Mouse (Mus musculus): ENCODE results near the gene Hoxb3. TPM values are rescaled to one million over a fixed set of nuclear protein-coding genes. Genes with fewer than 3 reads are reported as not detected.
A peak's percentile ranks its signal among the peaks of the same experiment; 100 is the strongest.

Gene Hoxb3
- total and polyA plus RNA-seq, 2 experiments from 2014 or later, result 0.08 to 0.15 TPM

DNA sequence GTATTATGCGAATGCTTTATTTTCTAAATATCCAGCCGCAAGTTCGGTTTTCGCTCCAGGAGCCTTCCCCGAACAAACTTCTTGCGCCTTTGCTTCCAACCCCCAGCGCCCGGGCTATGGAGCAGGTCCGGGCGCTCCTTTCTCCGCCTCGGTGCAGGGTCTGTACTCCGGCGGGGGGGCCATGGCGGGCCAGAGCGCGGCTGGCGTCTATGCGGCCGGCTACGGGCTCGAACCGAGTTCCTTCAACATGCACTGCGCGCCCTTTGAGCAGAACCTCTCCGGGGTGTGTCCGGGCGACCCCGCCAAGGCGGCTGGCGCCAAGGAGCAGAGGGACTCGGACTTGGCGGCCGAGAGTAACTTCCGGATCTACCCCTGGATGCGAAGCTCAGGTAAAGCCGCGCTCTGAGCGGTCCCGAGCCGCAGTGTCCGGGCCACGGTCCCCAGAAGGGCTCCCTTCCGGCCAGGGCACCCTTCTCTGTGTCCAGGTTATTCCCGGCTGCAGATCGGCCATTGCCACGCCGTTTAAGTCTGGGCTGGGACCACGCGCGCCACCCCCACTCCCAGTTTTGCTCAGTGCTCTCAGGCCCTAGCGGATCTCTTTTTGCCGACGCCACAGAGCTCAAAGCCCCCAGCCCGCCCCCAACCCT is 36.3 kb upstream of the Hoxb3 start:
- Histone ChIP-seq H3K4me2 (ENCODE audit: low read depth, low read length) (peak overlapping the region; percentile 44), H3K4me1 (ENCODE audit: control insufficient read depth, insufficient read depth) (no peaks in the 10 kb centered on the region), H3K27ac (ENCODE audit: low read depth) (no peak overlapping the region), H3K27me3 (ENCODE audit: control insufficient read depth, insufficient read depth, low read length) (peaks cover 100% of the 10 kb centered on the region), H3K36me3 (replicated peaks; ENCODE audit: control insufficient read depth, insufficient read depth, low read length) (no peaks in the 10 kb centered on the region), H3K4me3 (ENCODE audit: low read depth, low read length) (peak overlapping the region; percentile 35), H3K9me3 (replicated peaks; ENCODE audit: control insufficient read depth, low read length) (no peaks in the 10 kb centered on the region), H3K9ac (replicated peaks; ENCODE audit: low read depth, low read length) (no peak overlapping the region)
- no peak for DNase-seq (ENCODE audit: low spot score)
- TF ChIP-seq CTCF (IDR thresholded peaks at IDR 0.05; ENCODE audit: low read depth), result no peak
- no peak for TF ChIP-seq EP300 (IDR thresholded peaks at IDR 0.05; ENCODE audit: low read depth)
- no peak for ATAC-seq (ENCODE audit: insufficient read depth, low read depth)
- under 1% methylated on average over 53 of the region's 55 CpGs for WGBS

DNA sequence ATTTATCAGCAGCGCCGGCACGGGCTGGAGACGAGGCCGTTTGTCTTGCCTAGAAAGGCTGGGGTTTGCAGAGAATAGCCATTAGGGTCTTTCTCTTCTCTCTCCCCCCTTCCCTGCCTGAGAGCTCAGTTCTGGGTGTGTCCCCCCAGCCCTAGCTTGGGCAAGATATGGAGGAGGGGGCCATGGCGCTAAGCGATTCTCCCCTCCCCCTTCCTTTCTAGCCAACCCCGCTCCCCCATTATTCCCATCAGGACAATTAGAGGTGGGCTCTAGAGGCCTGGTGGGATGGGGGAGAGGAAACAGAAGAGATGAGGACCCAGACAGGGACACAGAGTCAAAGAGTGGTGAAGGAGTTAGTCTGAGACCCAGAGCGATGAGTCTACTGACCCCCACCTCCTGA is 35.7 kb upstream of the Hoxb3 start:
- Histone ChIP-seq H3K36me3 (replicated peaks; ENCODE audit: control insufficient read depth, insufficient read depth, low read length) (no peaks in the 10 kb centered on the region), H3K27me3 (ENCODE audit: control insufficient read depth, insufficient read depth, low read length) (peaks cover 100% of the 10 kb centered on the region), H3K9me3 (replicated peaks; ENCODE audit: control insufficient read depth, low read length) (no peaks in the 10 kb centered on the region), H3K4me1 (ENCODE audit: control insufficient read depth, insufficient read depth) (no peaks in the 10 kb centered on the region), H3K4me3 (ENCODE audit: low read depth, low read length) (peak overlapping the region; percentile 35), H3K27ac (ENCODE audit: low read depth) (no peak overlapping the region), H3K4me2 (ENCODE audit: low read depth, low read length) (peak overlapping the region; percentile 44; the same call in 1 of the 2 replicates), H3K9ac (replicated peaks; ENCODE audit: low read depth, low read length) (no peak overlapping the region)
- ATAC-seq (ENCODE audit: insufficient read depth, low read depth), result no peak
- 1% methylated on average over 9 of the region's 9 CpGs for WGBS
- TF ChIP-seq EP300 (IDR thresholded peaks at IDR 0.05; ENCODE audit: low read depth), result no peak
- TF ChIP-seq CTCF (IDR thresholded peaks at IDR 0.05; ENCODE audit: low read depth), result no peak
- DNase-seq (ENCODE audit: low spot score), result no peak

DNA sequence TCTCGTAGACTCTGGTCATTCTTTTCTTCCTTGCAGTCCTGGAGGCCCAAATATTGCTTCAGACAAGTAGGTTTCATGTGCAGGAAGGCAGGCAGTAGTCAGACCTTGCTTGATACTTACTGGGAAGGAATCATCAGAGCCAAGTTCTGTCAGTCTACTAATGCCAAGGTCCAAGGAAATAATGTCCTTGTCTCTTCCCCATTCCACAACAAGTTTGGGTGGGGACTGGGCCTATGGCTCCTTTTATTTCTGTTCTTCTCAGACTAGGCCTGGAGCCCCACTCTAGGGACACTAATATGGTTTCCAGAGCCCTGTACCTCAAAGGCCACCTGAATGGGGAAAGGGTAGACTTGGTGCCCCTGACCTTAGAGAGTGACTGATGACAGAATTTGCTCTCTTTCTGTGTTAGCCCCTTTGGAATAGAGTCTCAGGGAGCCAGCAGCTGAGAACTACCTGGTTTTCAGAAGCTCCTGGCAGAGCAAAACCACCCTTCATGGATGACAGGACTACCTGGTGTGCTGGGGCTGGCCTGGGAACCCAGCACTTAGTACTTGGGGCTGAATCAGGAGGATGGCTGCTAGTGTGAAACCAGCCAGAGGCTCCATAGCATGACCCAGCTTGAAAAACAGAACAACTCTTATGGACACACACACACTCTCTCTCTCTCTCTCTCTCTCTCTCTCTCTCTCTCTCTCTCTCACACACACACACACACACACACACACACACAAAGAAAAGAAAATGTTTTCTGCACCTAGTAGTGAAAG is 34.5 kb upstream of the Hoxb3 start:
- TF ChIP-seq CTCF (IDR thresholded peaks at IDR 0.05; ENCODE audit: low read depth), result no peak
- no peak for TF ChIP-seq EP300 (IDR thresholded peaks at IDR 0.05; ENCODE audit: low read depth)
- no peak overlapping the region for H3K4me3 ChIP-seq (ENCODE audit: low read depth, low read length)
- H3K36me3 ChIP-seq (replicated peaks; ENCODE audit: control insufficient read depth, insufficient read depth, low read length), result no peaks in the 10 kb centered on the region
- 17% methylated on average over 1 of the region's 1 CpGs for WGBS
- H3K4me2 ChIP-seq (ENCODE audit: low read depth, low read length), result no peak overlapping the region
- no peak overlapping the region for H3K27ac ChIP-seq (ENCODE audit: low read depth)
- DNase-seq (ENCODE audit: low spot score) (no peak), ATAC-seq (ENCODE audit: insufficient read depth, low read depth) (no peak)
- peaks cover 100% of the 10 kb centered on the region for H3K27me3 ChIP-seq (ENCODE audit: control insufficient read depth, insufficient read depth, low read length)
- H3K4me1 ChIP-seq (ENCODE audit: control insufficient read depth, insufficient read depth), result no peaks in the 10 kb centered on the region
- H3K9me3 ChIP-seq (replicated peaks; ENCODE audit: control insufficient read depth, low read length), result no peaks in the 10 kb centered on the region
- H3K9ac ChIP-seq (replicated peaks; ENCODE audit: low read depth, low read length), result no peak overlapping the region

DNA sequence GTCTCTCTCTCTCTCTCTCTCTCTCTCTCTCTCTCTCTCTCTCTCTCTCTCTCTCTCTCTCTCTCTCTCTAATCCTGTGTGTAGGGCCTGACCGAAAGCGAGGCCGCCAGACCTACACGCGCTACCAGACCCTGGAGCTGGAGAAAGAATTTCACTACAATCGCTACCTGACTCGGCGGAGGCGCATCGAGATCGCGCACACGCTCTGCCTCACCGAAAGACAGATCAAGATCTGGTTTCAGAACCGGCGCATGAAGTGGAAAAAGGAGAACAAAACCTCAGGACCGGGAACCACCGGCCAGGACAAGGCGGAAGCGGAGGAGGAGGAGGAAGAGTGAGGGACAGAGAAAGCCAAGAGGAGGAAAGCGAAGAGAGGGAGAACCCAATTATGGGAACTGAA is 33.8 kb upstream of the Hoxb3 start:
- H3K9me3 ChIP-seq (replicated peaks; ENCODE audit: control insufficient read depth, low read length), result no peaks in the 10 kb centered on the region
- no peak overlapping the region for H3K9ac ChIP-seq (replicated peaks; ENCODE audit: low read depth, low read length)
- TF ChIP-seq CTCF (IDR thresholded peaks at IDR 0.05; ENCODE audit: low read depth) (no peak), EP300 (IDR thresholded peaks at IDR 0.05; ENCODE audit: low read depth) (no peak)
- H3K4me3 ChIP-seq (ENCODE audit: low read depth, low read length), result no peak overlapping the region
- H3K27ac ChIP-seq (ENCODE audit: low read depth), result no peak overlapping the region
- H3K4me2 ChIP-seq (ENCODE audit: low read depth, low read length), result no peak overlapping the region
- ATAC-seq (ENCODE audit: insufficient read depth, low read depth) (no peak), DNase-seq (ENCODE audit: low spot score) (no peak)
- H3K4me1 ChIP-seq (ENCODE audit: control insufficient read depth, insufficient read depth), result no peaks in the 10 kb centered on the region
- WGBS, result 11% methylated on average over 21 of the region's 21 CpGs
- peaks cover 100% of the 10 kb centered on the region for H3K27me3 ChIP-seq (ENCODE audit: control insufficient read depth, insufficient read depth, low read length)
- H3K36me3 ChIP-seq (replicated peaks; ENCODE audit: control insufficient read depth, insufficient read depth, low read length), result no peaks in the 10 kb centered on the region

DNA sequence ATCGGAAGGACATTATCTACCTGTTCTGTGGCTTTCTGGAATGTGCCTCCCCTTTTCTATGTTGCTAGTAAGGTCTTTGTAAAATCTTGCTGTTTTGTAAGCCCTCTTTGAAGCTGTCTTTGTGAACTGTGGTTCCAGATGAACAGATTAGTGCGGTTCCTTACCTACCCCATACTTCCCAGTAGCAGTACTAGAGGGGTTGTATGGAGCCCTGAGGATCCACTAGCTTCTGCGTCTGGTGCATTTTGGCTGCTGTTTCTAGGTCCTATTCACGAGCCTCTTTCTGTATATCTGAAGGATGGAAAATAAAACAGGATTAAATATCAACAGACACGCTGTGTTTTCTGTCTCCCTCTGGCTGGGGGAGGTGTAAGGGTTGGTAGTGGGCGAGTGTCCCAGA is 33.3 kb upstream of the Hoxb3 start:
- ATAC-seq (ENCODE audit: insufficient read depth, low read depth) (no peak), DNase-seq (ENCODE audit: low spot score) (no peak)
- Histone ChIP-seq H3K4me1 (ENCODE audit: control insufficient read depth, insufficient read depth) (no peaks in the 10 kb centered on the region), H3K9ac (replicated peaks; ENCODE audit: low read depth, low read length) (no peak overlapping the region), H3K27ac (ENCODE audit: low read depth) (no peak overlapping the region), H3K36me3 (replicated peaks; ENCODE audit: control insufficient read depth, insufficient read depth, low read length) (no peaks in the 10 kb centered on the region), H3K27me3 (ENCODE audit: control insufficient read depth, insufficient read depth, low read length) (peaks cover 100% of the 10 kb centered on the region), H3K9me3 (replicated peaks; ENCODE audit: control insufficient read depth, low read length) (no peaks in the 10 kb centered on the region), H3K4me3 (ENCODE audit: low read depth, low read length) (no peak overlapping the region), H3K4me2 (ENCODE audit: low read depth, low read length) (no peak overlapping the region)
- WGBS, result 14% methylated on average over 6 of the region's 6 CpGs
- no peak for TF ChIP-seq CTCF (IDR thresholded peaks at IDR 0.05; ENCODE audit: low read depth)
- TF ChIP-seq EP300 (IDR thresholded peaks at IDR 0.05; ENCODE audit: low read depth), result no peak
